Mouse (Mus musculus): ENCODE results near the gene Tbc1d22b. TPM values are rescaled to one million over a fixed set of nuclear protein-coding genes. Genes with fewer than 3 reads are reported as not detected.

Tbc1d22b gene
- polyA plus RNA-seq, 1 experiment: 9.0 TPM

DNA sequence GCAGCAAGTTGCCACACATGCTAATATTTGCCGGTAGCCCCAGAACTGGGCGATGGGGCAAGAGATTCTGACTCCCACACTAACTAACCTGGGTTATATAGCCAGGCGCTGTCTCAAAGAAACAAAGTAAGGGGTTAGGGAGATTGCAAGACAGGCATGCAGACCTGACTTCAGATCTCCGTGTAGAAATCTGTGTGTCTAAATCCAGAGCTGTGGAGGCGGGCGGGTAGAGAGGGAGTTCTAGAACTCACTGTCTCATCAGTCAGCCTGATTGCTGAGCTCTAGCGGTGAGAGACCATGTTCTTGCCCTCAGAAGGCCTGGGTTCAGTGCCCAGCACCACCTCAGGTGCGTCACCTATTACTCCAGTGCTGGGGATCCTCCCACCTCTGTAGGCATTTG, 73.9 kb downstream of the Tbc1d22b start:
- Histone ChIP-seq H3K27me3 (ENCODE audit: control insufficient read depth, insufficient read depth, insufficient read length) (no peaks in the 10 kb centered on the region), H3K4me2 (ENCODE audit: low read depth) (no peak overlapping the region), H3K79me2 (ENCODE audit: control insufficient read depth, insufficient read depth) (no peaks in the 10 kb centered on the region), H3K36me3 (ENCODE audit: control insufficient read depth, insufficient read depth) (peaks cover 35% of the 10 kb centered on the region), H3ac (ENCODE audit: control insufficient read depth, insufficient read length) (no peak overlapping the region), H3K4me3 (no peak overlapping the region)
- TF ChIP-seq REST (IDR thresholded peaks at IDR 0.05; ENCODE audit: insufficient read depth, insufficient read length): no peak
- no peak for TF ChIP-seq MYOG (IDR thresholded peaks at IDR 0.05; ENCODE audit: control insufficient read depth in 1 of 3, insufficient read depth in 1 of 3, insufficient read length in 2 of 3, low read depth in 2 of 3)
- no peak for TF ChIP-seq POLR2AphosphoS2 (IDR thresholded peaks at IDR 0.05; ENCODE audit: insufficient read length, low read depth)
- TF ChIP-seq MYOD1 (IDR thresholded peaks at IDR 0.05; ENCODE audit: control insufficient read depth in 1 of 3, insufficient read length in 2 of 3, low read depth in 2 of 3): no peak
- no peak for TF ChIP-seq E2F4 (IDR thresholded peaks at IDR 0.05; ENCODE audit: insufficient read depth)
- no peak for TF ChIP-seq MAX (IDR thresholded peaks at IDR 0.05; ENCODE audit: low read depth)
- TF ChIP-seq POLR2A (IDR thresholded peaks at IDR 0.05; ENCODE audit: insufficient read length, low read depth): no peak
- TF ChIP-seq SRF (IDR thresholded peaks at IDR 0.05; ENCODE audit: control insufficient read depth, insufficient read length, low read depth): no peak
- no peak for TF ChIP-seq CEBPB (IDR thresholded peaks at IDR 0.05; ENCODE audit: insufficient read depth, poor library complexity, severe bottlenecking)

DNA sequence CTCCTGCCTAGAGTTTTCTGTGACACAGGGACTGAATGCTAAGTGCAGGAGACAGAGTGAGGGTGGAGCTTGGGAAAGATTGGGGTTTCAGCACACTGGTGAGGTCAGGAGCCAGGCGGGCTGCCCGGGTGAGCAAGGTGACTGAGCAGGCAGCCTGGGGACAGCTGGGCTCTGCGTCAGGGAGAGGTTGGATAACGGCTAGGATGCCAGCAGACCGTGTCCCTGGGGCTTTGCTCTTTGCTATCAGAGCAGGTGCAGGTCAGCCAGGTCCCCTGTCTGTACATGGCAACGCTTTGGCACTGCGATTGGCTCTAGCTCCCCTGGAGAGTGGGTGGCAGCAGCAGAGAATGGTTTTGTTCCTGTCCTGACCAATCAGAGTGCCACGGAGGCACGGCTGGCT, 77.7 kb downstream of the Tbc1d22b start:
- H3ac ChIP-seq (ENCODE audit: control insufficient read depth, insufficient read length): no peak overlapping the region
- no peak overlapping the region for H3K4me3 ChIP-seq
- no peak for TF ChIP-seq MAX (IDR thresholded peaks at IDR 0.05; ENCODE audit: low read depth)
- no peak for TF ChIP-seq E2F4 (IDR thresholded peaks at IDR 0.05; ENCODE audit: insufficient read depth)
- TF ChIP-seq TCF3 (IDR thresholded peaks at IDR 0.05; ENCODE audit: insufficient read length, low read depth): no peak
- no peak for TF ChIP-seq REST (IDR thresholded peaks at IDR 0.05; ENCODE audit: insufficient read depth, insufficient read length)
- TF ChIP-seq POLR2A (IDR thresholded peaks at IDR 0.05; ENCODE audit: insufficient read length, low read depth): no peak
- TF ChIP-seq MYOG (IDR thresholded peaks at IDR 0.05; ENCODE audit: control insufficient read depth in 1 of 3, insufficient read depth in 1 of 3, insufficient read length in 2 of 3, low read depth in 2 of 3): no peak
- no peak for TF ChIP-seq USF1 (IDR thresholded peaks at IDR 0.05; ENCODE audit: low read depth)
- TF ChIP-seq TCF12 (IDR thresholded peaks at IDR 0.05; ENCODE audit: insufficient read depth, poor library complexity, severe bottlenecking): no peak
- no peak for TF ChIP-seq MYOD1 (IDR thresholded peaks at IDR 0.05; ENCODE audit: control insufficient read depth in 1 of 3, insufficient read length in 2 of 3, low read depth in 2 of 3)
- TF ChIP-seq CEBPB (IDR thresholded peaks at IDR 0.05; ENCODE audit: insufficient read depth, poor library complexity, severe bottlenecking): no peak
- no peak for TF ChIP-seq POLR2AphosphoS2 (IDR thresholded peaks at IDR 0.05; ENCODE audit: insufficient read length, low read depth)
- TF ChIP-seq SRF (IDR thresholded peaks at IDR 0.05; ENCODE audit: control insufficient read depth, insufficient read length, low read depth): no peak
- H3K4me2 ChIP-seq (ENCODE audit: low read depth): no peak overlapping the region
- H3K36me3 ChIP-seq (ENCODE audit: control insufficient read depth, insufficient read depth): peaks cover 41% of the 10 kb centered on the region
- H3K79me2 ChIP-seq (ENCODE audit: control insufficient read depth, insufficient read depth): no peaks in the 10 kb centered on the region
- no peaks in the 10 kb centered on the region for H3K27me3 ChIP-seq (ENCODE audit: control insufficient read depth, insufficient read depth, insufficient read length)

DNA sequence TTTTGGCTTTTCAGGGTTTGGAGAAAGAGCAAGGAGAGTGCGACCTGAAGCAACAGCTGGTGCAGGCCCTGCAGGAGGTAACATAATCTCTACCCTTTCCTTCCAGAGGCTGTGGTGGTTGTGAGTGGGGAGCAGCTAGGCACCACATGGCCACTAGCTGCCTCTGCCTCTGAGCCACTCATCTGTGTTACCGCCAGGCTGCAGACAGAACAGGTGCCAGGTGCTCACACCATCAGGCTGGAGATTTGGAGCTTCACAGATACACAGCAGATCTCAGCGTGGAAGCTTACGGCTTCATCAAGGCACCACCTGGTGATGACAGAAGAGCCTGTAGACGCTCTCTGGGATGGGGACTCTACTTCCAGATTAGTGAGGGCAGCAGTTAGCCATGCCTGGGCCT, 79.4 kb downstream of the Tbc1d22b start:
- Histone ChIP-seq H3K4me2 (ENCODE audit: low read depth) (no peak overlapping the region), H3K27me3 (ENCODE audit: control insufficient read depth, insufficient read depth, insufficient read length) (no peaks in the 10 kb centered on the region), H3ac (ENCODE audit: control insufficient read depth, insufficient read length) (no peak overlapping the region), H3K4me3 (no peak overlapping the region), H3K79me2 (ENCODE audit: control insufficient read depth, insufficient read depth) (no peaks in the 10 kb centered on the region), H3K36me3 (ENCODE audit: control insufficient read depth, insufficient read depth) (peaks cover 31% of the 10 kb centered on the region)
- TF ChIP-seq MYOD1 (IDR thresholded peaks at IDR 0.05; ENCODE audit: control insufficient read depth in 1 of 3, insufficient read length in 2 of 3, low read depth in 2 of 3): no peak
- no peak for TF ChIP-seq POLR2A (IDR thresholded peaks at IDR 0.05; ENCODE audit: insufficient read length, low read depth)
- TF ChIP-seq TCF3 (IDR thresholded peaks at IDR 0.05; ENCODE audit: insufficient read length, low read depth): no peak
- no peak for TF ChIP-seq TCF12 (IDR thresholded peaks at IDR 0.05; ENCODE audit: insufficient read depth, poor library complexity, severe bottlenecking)
- TF ChIP-seq CEBPB (IDR thresholded peaks at IDR 0.05; ENCODE audit: insufficient read depth, poor library complexity, severe bottlenecking): no peak
- no peak for TF ChIP-seq E2F4 (IDR thresholded peaks at IDR 0.05; ENCODE audit: insufficient read depth)
- no peak for TF ChIP-seq POLR2AphosphoS2 (IDR thresholded peaks at IDR 0.05; ENCODE audit: insufficient read length, low read depth)

- Histone ChIP-seq H3ac (ENCODE audit: control insufficient read depth, insufficient read length) (no peak overlapping the region), H3K4me2 (ENCODE audit: low read depth) (no peak overlapping the region), H3K4me3 (no peak overlapping the region), H3K36me3 (ENCODE audit: control insufficient read depth, insufficient read depth) (peaks cover 31% of the 10 kb centered on the region), H3K79me2 (ENCODE audit: control insufficient read depth, insufficient read depth) (no peaks in the 10 kb centered on the region), H3K27me3 (ENCODE audit: control insufficient read depth, insufficient read depth, insufficient read length) (no peaks in the 10 kb centered on the region)
- TF ChIP-seq MYOD1 (IDR thresholded peaks at IDR 0.05; ENCODE audit: control insufficient read depth in 1 of 3, insufficient read length in 2 of 3, low read depth in 2 of 3) (no peak), CEBPB (IDR thresholded peaks at IDR 0.05; ENCODE audit: insufficient read depth, poor library complexity, severe bottlenecking) (no peak), TCF3 (IDR thresholded peaks at IDR 0.05; ENCODE audit: insufficient read length, low read depth) (no peak), E2F4 (IDR thresholded peaks at IDR 0.05; ENCODE audit: insufficient read depth) (no peak), SRF (IDR thresholded peaks at IDR 0.05; ENCODE audit: control insufficient read depth, insufficient read length, low read depth) (no peak), USF1 (IDR thresholded peaks at IDR 0.05; ENCODE audit: low read depth) (no peak), POLR2A (IDR thresholded peaks at IDR 0.05; ENCODE audit: insufficient read length, low read depth) (no peak), TCF12 (IDR thresholded peaks at IDR 0.05; ENCODE audit: insufficient read depth, poor library complexity, severe bottlenecking) (no peak), MAX (IDR thresholded peaks at IDR 0.05; ENCODE audit: low read depth) (no peak), REST (IDR thresholded peaks at IDR 0.05; ENCODE audit: insufficient read depth, insufficient read length) (no peak), MYOG (IDR thresholded peaks at IDR 0.05; ENCODE audit: control insufficient read depth in 1 of 3, insufficient read depth in 1 of 3, insufficient read length in 2 of 3, low read depth in 2 of 3) (no peak), POLR2AphosphoS2 (IDR thresholded peaks at IDR 0.05; ENCODE audit: insufficient read length, low read depth) (no peak)
Measured at GRCm38 (mm10) chr17:29629620-29630019, 80.0 kb downstream of the Tbc1d22b start.

DNA sequence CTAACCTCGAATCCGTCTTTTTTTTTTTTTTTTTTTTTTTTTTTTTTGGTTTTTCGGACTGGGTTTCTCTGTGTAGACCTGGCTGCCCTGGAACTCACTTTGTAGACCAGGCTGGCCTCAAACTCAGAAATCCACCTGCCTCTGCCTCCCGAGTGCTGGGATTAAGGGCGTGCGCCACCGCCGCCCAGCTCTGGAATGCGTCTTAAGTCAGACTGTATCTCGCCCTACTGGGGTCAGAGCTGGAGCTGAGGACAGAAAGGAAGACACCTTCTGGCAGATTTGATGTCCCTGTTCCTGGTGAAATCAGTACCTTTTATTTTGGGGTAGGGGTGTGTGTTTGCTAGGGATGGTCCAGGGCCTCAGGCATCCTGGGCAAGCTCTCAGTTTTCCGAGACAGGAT, 82.7 kb downstream of the Tbc1d22b start:
- no peak overlapping the region for H3K4me2 ChIP-seq (ENCODE audit: low read depth)
- H3ac ChIP-seq (ENCODE audit: control insufficient read depth, insufficient read length): no peak overlapping the region
- H3K36me3 ChIP-seq (ENCODE audit: control insufficient read depth, insufficient read depth): peaks cover 17% of the 10 kb centered on the region
- TF ChIP-seq TCF3 (IDR thresholded peaks at IDR 0.05; ENCODE audit: insufficient read length, low read depth) (no peak), POLR2A (IDR thresholded peaks at IDR 0.05; ENCODE audit: insufficient read length, low read depth) (no peak), USF1 (IDR thresholded peaks at IDR 0.05; ENCODE audit: low read depth) (no peak), MYOG (IDR thresholded peaks at IDR 0.05; ENCODE audit: control insufficient read depth in 1 of 3, insufficient read depth in 1 of 3, insufficient read length in 2 of 3, low read depth in 2 of 3) (no peak), MYOD1 (IDR thresholded peaks at IDR 0.05; ENCODE audit: control insufficient read depth in 1 of 3, insufficient read length in 2 of 3, low read depth in 2 of 3) (no peak), TCF12 (IDR thresholded peaks at IDR 0.05; ENCODE audit: insufficient read depth, poor library complexity, severe bottlenecking) (no peak), MAX (IDR thresholded peaks at IDR 0.05; ENCODE audit: low read depth) (no peak), E2F4 (IDR thresholded peaks at IDR 0.05; ENCODE audit: insufficient read depth) (no peak)
- H3K79me2 ChIP-seq (ENCODE audit: control insufficient read depth, insufficient read depth): no peaks in the 10 kb centered on the region
- no peaks in the 10 kb centered on the region for H3K27me3 ChIP-seq (ENCODE audit: control insufficient read depth, insufficient read depth, insufficient read length)
- H3K4me3 ChIP-seq: no peak overlapping the region
